Mouse (Mus musculus) spleen, adult 2 months (tissue): Measurements from ENCODE around the gene Hint2.

Experiments used
- CTCF ChIP-seq: fragments of 200-500 bp; IDR thresholded peaks from 2 replicates; pipeline ENCODE4 v1.5.1; 2011; ENCODE audit warnings: mild to moderate bottlenecking, inconsistent platforms; ENCODE audit not compliant: insufficient read depth, insufficient read length, insufficient replicate concordance; ENCODE audit errors: extremely low read depth
- POLR2A ChIP-seq: fragments of 200-500 bp; IDR thresholded peaks from 2 replicates; pipeline ENCODE4 v1.6.1; 2011; ENCODE audit warnings: low read depth, low read length, inconsistent platforms

DNA sequence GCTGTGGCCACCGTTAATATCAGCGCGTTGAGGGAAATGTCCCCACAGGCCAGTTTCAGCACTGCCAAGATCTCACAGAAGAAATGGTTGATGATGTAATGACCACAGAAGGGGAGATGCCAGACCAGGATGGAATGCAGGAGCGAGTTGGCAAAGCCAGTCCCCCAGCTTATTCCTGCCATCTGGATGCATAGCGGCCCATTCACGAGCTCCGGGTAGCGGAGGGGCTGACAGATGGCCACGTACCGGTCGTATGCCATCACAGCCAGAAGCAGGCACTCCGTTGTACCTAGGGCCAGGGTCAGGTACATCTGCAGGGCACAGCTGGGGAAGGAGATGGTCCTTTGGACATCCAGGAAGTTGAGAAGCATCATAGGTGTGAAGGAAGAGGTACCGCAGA is 40.3 kb upstream of the Hint2 start:
- TF ChIP-seq CTCF (no peak), POLR2A (no peak)
